Comparison of ENCODE assay signal across 25 mouse cellular contexts in genomic region chr16:34483716-34484115, GRCm38 (mm10).
DNase-seq lines count a peak whose midpoint lies in the region; ATAC-seq and TF ChIP-seq lines count a peak whose summit lies in the region.
"Had no signal": no experiment of that assay in that cellular context is flagged by ENCODE, and none has a peak within 500 bp of the region (broad histone marks: within the 10 kb centered on the region; RNA-seq: fewer than 3 reads in every experiment).

No protein-coding gene starts in this region.

- no peaks in the 10 kb centered on the region for H3K27me3 ChIP-seq in hindbrain, embryonic 12.5 days
- no peaks in the 10 kb centered on the region for H3K27me3 ChIP-seq in hindbrain, postnatal 0 days (ENCODE audit: insufficient read depth, low read length)
- no peaks in the 10 kb centered on the region for H3K27me3 ChIP-seq in embryonic facial prominence, embryonic 14.5 days (replicated peaks; ENCODE audit: control insufficient read depth, insufficient read depth, low read length)
- H3K27me3 ChIP-seq in kidney, embryonic 15.5 days: no peaks in the 10 kb centered on the region
- H3K27me3 ChIP-seq in liver, postnatal 0 days (ENCODE audit: insufficient read depth, low read length): no peaks in the 10 kb centered on the region
- H3K27me3 ChIP-seq: embryonic facial prominence, embryonic 12.5 days; forebrain, embryonic 12.5 days; heart, embryonic 15.5 days had no signal

- H3K4me2 ChIP-seq in hindbrain, embryonic 12.5 days (replicated peaks): no peak overlapping the region
- H3K4me2 ChIP-seq in hindbrain, postnatal 0 days (ENCODE audit: low read depth, low read length): no peak overlapping the region
- no peak overlapping the region for H3K4me2 ChIP-seq in embryonic facial prominence, embryonic 14.5 days (ENCODE audit: low read depth, low read length)
- H3K4me2 ChIP-seq in kidney, embryonic 15.5 days: no peak overlapping the region
- no peak overlapping the region for H3K4me2 ChIP-seq in liver, postnatal 0 days (ENCODE audit: low read depth, low read length)
- H3K4me2 ChIP-seq: embryonic facial prominence, embryonic 12.5 days; forebrain, embryonic 12.5 days; heart, embryonic 15.5 days had no signal

- peaks cover 29% of the 10 kb centered on the region for H3K4me1 ChIP-seq in hindbrain, embryonic 12.5 days
- no peaks in the 10 kb centered on the region for H3K4me1 ChIP-seq in hindbrain, postnatal 0 days (ENCODE audit: insufficient read depth, low read length)
- peaks cover 23% of the 10 kb centered on the region for H3K4me1 ChIP-seq in embryonic facial prominence, embryonic 14.5 days (ENCODE audit: control insufficient read depth, insufficient read depth, low read length)
- peaks cover 8% of the 10 kb centered on the region for H3K4me1 ChIP-seq in kidney, embryonic 15.5 days
- no peaks in the 10 kb centered on the region for H3K4me1 ChIP-seq in liver, postnatal 0 days (ENCODE audit: insufficient read depth)

- no peak overlapping the region for H3K9ac ChIP-seq in hindbrain, embryonic 12.5 days
- H3K9ac ChIP-seq in hindbrain, postnatal 0 days (replicated peaks; ENCODE audit: low read length): no peak overlapping the region
- H3K9ac ChIP-seq in embryonic facial prominence, embryonic 14.5 days (ENCODE audit: low read depth, low read length): no peak overlapping the region
- no peak overlapping the region for H3K9ac ChIP-seq in kidney, embryonic 15.5 days
- H3K9ac ChIP-seq in liver, postnatal 0 days (replicated peaks): no peak overlapping the region
- H3K9ac ChIP-seq: embryonic facial prominence, embryonic 12.5 days; forebrain, embryonic 12.5 days; forebrain, postnatal 0 days; heart, embryonic 15.5 days had no signal

- ATAC-seq in hindbrain, embryonic 12.5 days (ENCODE audit: low FRiP score): peak; percentile 48; the same call in 1 of the 2 replicates
- ATAC-seq in hindbrain, postnatal 0 days: no peak
- no peak for ATAC-seq in embryonic facial prominence, embryonic 14.5 days (ENCODE audit: low read depth)
- no peak for ATAC-seq in kidney, embryonic 15.5 days (replicated peaks; ENCODE audit: low FRiP score)
- ATAC-seq in liver, postnatal 0 days: no peak
- ATAC-seq: CD4-positive, CD25-positive, alpha-beta regulatory T cell, adult 4 months; forebrain, postnatal 0 days; intestine, embryonic 16.5 days had no signal

- no peak overlapping the region for H3K27ac ChIP-seq in hindbrain, embryonic 12.5 days
- H3K27ac ChIP-seq in hindbrain, postnatal 0 days: no peak overlapping the region
- no peak overlapping the region for H3K27ac ChIP-seq in embryonic facial prominence, embryonic 14.5 days (replicated peaks; ENCODE audit: low read depth, low read length)
- H3K27ac ChIP-seq in kidney, embryonic 15.5 days: no peak overlapping the region
- H3K27ac ChIP-seq in liver, postnatal 0 days (ENCODE audit: low read depth): no peak overlapping the region
- H3K27ac ChIP-seq: forebrain, embryonic 12.5 days; gastrocnemius, adult 2 months; heart, embryonic 10.5 days; heart, embryonic 15.5 days had no signal

- H3K9me3 ChIP-seq in hindbrain, embryonic 12.5 days (replicated peaks): no peaks in the 10 kb centered on the region
- no peaks in the 10 kb centered on the region for H3K9me3 ChIP-seq in hindbrain, postnatal 0 days (ENCODE audit: low read length)
- no peaks in the 10 kb centered on the region for H3K9me3 ChIP-seq in embryonic facial prominence, embryonic 14.5 days (ENCODE audit: control insufficient read depth, low read length)
- no peaks in the 10 kb centered on the region for H3K9me3 ChIP-seq in kidney, embryonic 15.5 days (replicated peaks)
- H3K9me3 ChIP-seq in liver, postnatal 0 days (ENCODE audit: low read length): no peaks in the 10 kb centered on the region
- H3K9me3 ChIP-seq: embryonic facial prominence, embryonic 12.5 days; forebrain, embryonic 12.5 days; G1E; heart, embryonic 10.5 days; heart, embryonic 15.5 days had no signal

- no peak for TF ChIP-seq EP300 in liver, postnatal 0 days (IDR thresholded peaks at IDR 0.05; ENCODE audit: low read depth)

- TF ChIP-seq CTCF in hindbrain, postnatal 0 days (IDR thresholded peaks at IDR 0.05; ENCODE audit: low read depth): no peak
- no peak for TF ChIP-seq CTCF in liver, postnatal 0 days (IDR thresholded peaks at IDR 0.05; ENCODE audit: low read depth)

- peak; percentile 47 for DNase-seq in embryo, embryonic 10.5 days (ENCODE audit: low spot score)
- DNase-seq in embryo, embryonic 9.5 days (ENCODE audit: extremely low spot score): no peak
- DNase-seq in hindbrain, postnatal 0 days (ENCODE audit: low spot score): no peak
- peak; percentile 52 for DNase-seq in embryonic facial prominence, embryonic 14.5 days (ENCODE audit: low spot score)
- peak; percentile 63 for DNase-seq in retina, embryonic 14.5 days (ENCODE audit: low spot score)
- no peak for DNase-seq in liver, postnatal 0 days
- DNase-seq: adrenal gland, adult 8-10 months; adrenal gland, postnatal 36 days; B cell, adult 2 months; cerebellum, adult 2 months; cerebellum, postnatal 25 days; forebrain, postnatal 0 days; gastrocnemius, adult 2 months; gastrocnemius, postnatal 36 days; heart, adult 18-20 months; heart, postnatal 14 days had no signal

- 38% methylated on average over 6 of the region's 6 CpGs for WGBS in hindbrain, embryonic 12.5 days
- 31% methylated on average over 6 of the region's 6 CpGs for WGBS in hindbrain, postnatal 0 days
- WGBS in embryonic facial prominence, embryonic 14.5 days: 19% methylated on average over 6 of the region's 6 CpGs
- WGBS in kidney, embryonic 15.5 days: 73% methylated on average over 6 of the region's 6 CpGs
- 89% methylated on average over 6 of the region's 6 CpGs for WGBS in liver, postnatal 0 days (ENCODE audit: insufficient replicate concordance)

- H3K4me3 ChIP-seq in hindbrain, embryonic 12.5 days: no peak overlapping the region
- no peak overlapping the region for H3K4me3 ChIP-seq in hindbrain, postnatal 0 days (ENCODE audit: low read length)
- no peak overlapping the region for H3K4me3 ChIP-seq in embryonic facial prominence, embryonic 14.5 days (ENCODE audit: low read depth, low read length)
- no peak overlapping the region for H3K4me3 ChIP-seq in kidney, embryonic 15.5 days (replicated peaks)
- no peak overlapping the region for H3K4me3 ChIP-seq in liver, postnatal 0 days (ENCODE audit: low read depth, low read length)
- H3K4me3 ChIP-seq: embryonic facial prominence, embryonic 12.5 days; forebrain, embryonic 12.5 days; gastrocnemius, adult 2 months; heart, embryonic 10.5 days; heart, embryonic 15.5 days had no signal

- H3K36me3 ChIP-seq in hindbrain, embryonic 12.5 days: no peaks in the 10 kb centered on the region
- H3K36me3 ChIP-seq in hindbrain, postnatal 0 days (ENCODE audit: insufficient read depth, low read length): no peaks in the 10 kb centered on the region
- H3K36me3 ChIP-seq in embryonic facial prominence, embryonic 14.5 days (ENCODE audit: control insufficient read depth, insufficient read depth, low read length): no peaks in the 10 kb centered on the region
- H3K36me3 ChIP-seq in kidney, embryonic 15.5 days: no peaks in the 10 kb centered on the region
- H3K36me3 ChIP-seq in liver, postnatal 0 days (replicated peaks; ENCODE audit: insufficient read depth, low read length): no peaks in the 10 kb centered on the region
- H3K36me3 ChIP-seq: embryonic facial prominence, embryonic 12.5 days; forebrain, embryonic 12.5 days; G1E; heart, embryonic 10.5 days; heart, embryonic 15.5 days had no signal

Comparison
In these comparisons a context has a peak if more than half of its experiments do, and no peak if none do; other contexts are left out.
1. DNase-seq: peak in embryo, embryonic 10.5 days (single experiment), embryonic facial prominence, embryonic 14.5 days (single experiment) and retina, embryonic 14.5 days (single experiment); none in embryo, embryonic 9.5 days (single experiment), hindbrain, postnatal 0 days (single experiment) and liver, postnatal 0 days (single experiment).